Mouse (Mus musculus) urinary bladder, postnatal 0 days (tissue): ENCODE results near the gene Olfr1361. TPM values are rescaled to one million over a fixed set of nuclear protein-coding genes. Genes with fewer than 3 reads are reported as not detected.

Experiments used
- polyA plus RNA-seq: library from polyadenylated mRNA; unstranded; fragments of >200 nt; fragmentation: Nextera tagmentation; extraction: Ambion mirVana; gene quantifications from 2 replicates; pipeline ENCODE4 v1.2.1, GENCODE M21; 2015

The Olfr1361 gene
- not detected in 2 replicates for polyA plus RNA-seq

GRCm38 (mm10) chr13:21663286-21663685, at the start of gene Olfr1361:
Olfr1361 (minus strand) TSS chr13:21663386.

DNA sequence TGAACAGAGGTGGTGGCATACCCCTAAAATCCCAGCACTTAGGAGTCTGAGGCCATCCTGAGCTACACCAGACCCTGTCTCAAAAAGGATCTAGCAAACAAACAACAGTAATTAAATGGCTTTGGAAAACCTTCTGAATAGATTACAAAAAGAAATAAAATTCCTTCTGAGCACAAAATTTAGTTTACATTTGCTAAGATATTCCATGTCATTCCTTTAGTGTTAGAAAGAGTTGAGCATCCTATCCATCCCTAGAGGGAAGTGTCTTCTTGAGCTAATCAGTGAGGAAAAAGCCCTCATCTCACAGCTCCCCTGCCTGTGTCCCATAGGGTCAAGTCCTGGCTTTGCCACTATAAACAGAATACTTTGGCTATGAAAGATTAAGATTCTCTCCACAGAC, 34.6 kb upstream of the Olfr1361 start, which contains the start of gene Olfr1359:
Olfr1359 (plus strand) TSS at position 301 of the 400 bp plus-strand sequence.

DNA sequence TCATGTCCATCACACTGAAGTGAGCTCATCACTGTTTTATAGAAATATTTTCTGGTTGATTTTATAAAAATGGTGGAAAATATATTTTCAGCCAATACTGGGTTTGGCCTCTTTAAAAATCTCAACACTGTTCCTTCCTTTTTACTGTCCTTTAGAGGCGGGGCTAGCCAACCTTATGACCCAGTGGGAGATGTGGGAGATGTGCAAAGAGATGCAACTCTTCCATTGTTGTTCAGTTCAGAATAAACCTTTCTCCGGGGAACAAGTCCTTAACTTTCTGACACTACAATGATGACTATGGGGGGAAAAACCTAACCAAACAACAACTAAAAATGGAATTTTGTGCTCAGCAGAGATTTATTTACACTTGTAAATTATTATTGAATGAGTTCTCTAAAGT, 14.1 kb upstream of the Olfr1361 start, which contains the start of gene Olfr1360:
Olfr1360 (minus strand) TSS at position 101 of the 400 bp plus-strand sequence.

DNA sequence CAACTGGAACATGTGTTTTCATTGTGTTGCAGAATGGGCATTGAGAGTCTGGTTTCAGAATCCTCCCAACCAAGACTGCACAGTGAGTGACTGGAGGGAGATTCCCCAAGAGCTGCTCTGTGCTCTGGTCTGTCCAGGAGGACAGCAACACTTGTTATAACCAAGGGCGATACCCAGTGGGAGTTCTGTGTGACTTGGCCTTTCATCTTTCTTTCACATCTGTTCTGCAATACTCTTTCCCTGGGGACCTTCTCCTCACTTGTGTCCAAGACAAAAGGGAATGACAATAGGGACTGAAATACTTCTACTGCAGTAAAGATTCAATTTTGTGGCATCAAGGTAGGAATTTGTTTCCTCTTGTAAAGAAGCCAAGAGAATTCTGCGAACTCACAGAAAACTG, 20.8 kb downstream of the Olfr1361 start, which contains the start of gene Olfr11:
Olfr11 (minus strand) TSS at position 101 of the 400 bp plus-strand sequence.

DNA sequence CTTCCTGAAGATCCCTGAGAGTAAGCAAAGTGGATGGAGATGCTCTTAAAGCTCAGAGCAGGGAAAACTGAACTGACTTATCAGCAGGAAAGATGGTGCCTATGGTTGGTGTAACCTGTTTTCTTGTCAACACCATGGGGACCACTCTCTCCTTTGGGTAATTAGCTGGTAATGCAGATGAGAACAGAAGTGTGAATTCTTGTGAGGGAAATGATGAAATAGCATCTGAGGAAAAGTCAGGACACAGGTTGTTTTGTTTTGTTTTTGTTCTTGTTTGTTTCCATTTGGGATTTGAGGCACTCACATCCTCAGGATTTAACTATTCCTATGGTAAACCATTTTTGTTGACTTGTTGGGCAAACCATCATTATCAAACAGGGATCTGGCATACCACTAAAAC, 49.3 kb downstream of the Olfr1361 start, which contains the start of gene Olfr1362:
Olfr1362 (minus strand) TSS at position 101 of the 400 bp plus-strand sequence.

Other genes starting within 250 kb of the Olfr1361 start
- gene Pgbd1, start 222.3 kb downstream of the Olfr1361 start, polyA plus RNA-seq, result 0.63 and 0.66 TPM in 2 replicates
- gene Zscan26, start 209.7 kb downstream of the Olfr1361 start, polyA plus RNA-seq, result 19.5 and 20.3 TPM in 2 replicates
- gene Nkapl, start 194.9 kb downstream of the Olfr1361 start, polyA plus RNA-seq, result 2.1 TPM in 2 replicates
- gene Zkscan4, start 184.5 kb downstream of the Olfr1361 start, polyA plus RNA-seq, result 1.2 and 2.0 TPM in 2 replicates
- not detected in 2 replicates for gene Gm10065, start 183.9 kb downstream of the Olfr1361 start, polyA plus RNA-seq
- gene AK157302, start 168.2 kb downstream of the Olfr1361 start, polyA plus RNA-seq, result 0.33 and 0.37 TPM in 2 replicates
- 9.9 and 11.1 TPM in 2 replicates for gene Gm11273, start 162.0 kb downstream of the Olfr1361 start, polyA plus RNA-seq
- 2.0 and 2.8 TPM in 2 replicates for gene Zkscan8, start 132.3 kb downstream of the Olfr1361 start, polyA plus RNA-seq
- gene Olfr1366, start 120.6 kb downstream of the Olfr1361 start, polyA plus RNA-seq, result 0.13 TPM in 1 of 2 replicates, not detected in the other
- gene Olfr1535, start 103.5 kb downstream of the Olfr1361 start, polyA plus RNA-seq, result not detected in 2 replicates
- not detected in 2 replicates for gene Olfr1364, start 81.6 kb downstream of the Olfr1361 start, polyA plus RNA-seq
- gene Olfr1362, start 49.4 kb downstream of the Olfr1361 start, polyA plus RNA-seq, result not detected in 2 replicates
- not detected in 2 replicates for gene Olfr11, start 20.9 kb downstream of the Olfr1361 start, polyA plus RNA-seq
- gene Olfr1360, start 14.0 kb upstream of the Olfr1361 start, polyA plus RNA-seq, result not detected in 2 replicates
- gene Olfr1359, start 34.7 kb upstream of the Olfr1361 start, polyA plus RNA-seq, result not detected in 2 replicates
- 1.2 TPM in 1 of 2 replicates, not detected in the other for gene Hist1h2bl, start 52.8 kb upstream of the Olfr1361 start, polyA plus RNA-seq
- 3.3 and 6.2 TPM in 2 replicates for gene Hist1h2ai, start 53.0 kb upstream of the Olfr1361 start, polyA plus RNA-seq
- gene Hist1h3h, start 54.3 kb upstream of the Olfr1361 start, polyA plus RNA-seq, result 1.3 and 3.8 TPM in 2 replicates
- gene Hist1h2bm, start 58.7 kb upstream of the Olfr1361 start, polyA plus RNA-seq, result 0.61 and 1.5 TPM in 2 replicates
- gene Hist1h4j, start 71.7 kb upstream of the Olfr1361 start, polyA plus RNA-seq, result 0.85 and 1.5 TPM in 2 replicates
- gene Hist1h4k, start 87.1 kb upstream of the Olfr1361 start, polyA plus RNA-seq, result 1.3 and 2.3 TPM in 2 replicates
- gene Hist1h2ak, start 90.4 kb upstream of the Olfr1361 start, polyA plus RNA-seq, result 7.2 and 7.5 TPM in 2 replicates
- gene Hist1h2bn, start 90.7 kb upstream of the Olfr1361 start, polyA plus RNA-seq, result 1.3 TPM in 1 of 2 replicates, not detected in the other
- gene Hist1h1b, start 117.2 kb upstream of the Olfr1361 start, polyA plus RNA-seq, result 4.7 and 7.0 TPM in 2 replicates
- gene Hist1h3i, start 120.0 kb upstream of the Olfr1361 start, polyA plus RNA-seq, result 17.8 and 25.6 TPM in 2 replicates
- gene Hist1h2an, start 123.8 kb upstream of the Olfr1361 start, polyA plus RNA-seq, result 1.5 and 4.1 TPM in 2 replicates
- gene Hist1h2bp, start 124.1 kb upstream of the Olfr1361 start, polyA plus RNA-seq, result 0.54 TPM in 1 of 2 replicates, not detected in the other
- 3.9 and 5.8 TPM in 2 replicates for gene Hist1h2bq, start 146.8 kb upstream of the Olfr1361 start, polyA plus RNA-seq
- gene Hist1h2ao, start 147.1 kb upstream of the Olfr1361 start, polyA plus RNA-seq, result 3.7 TPM in 1 of 2 replicates, not detected in the other
- not detected in 2 replicates for gene Hist1h4m, start 148.4 kb upstream of the Olfr1361 start, polyA plus RNA-seq
- gene Hist1h4n, start 168.8 kb upstream of the Olfr1361 start, polyA plus RNA-seq, result 8.8 and 12.8 TPM in 2 replicates
- gene Hist1h2ap, start 170.1 kb upstream of the Olfr1361 start, polyA plus RNA-seq, result 721 and 1,071 TPM in 2 replicates
- 3.3 and 6.2 TPM in 2 replicates for gene Hist1h2br, start 170.4 kb upstream of the Olfr1361 start, polyA plus RNA-seq